Mouse (Mus musculus) CD4-positive helper T cell, adult 2 months (primary cell): ENCODE data around the gene Crb2.
A peak's percentile ranks its signal among the peaks of the same experiment; 100 is the strongest.

Source experiments
- DNase-seq: peaks from one replicate; pipeline ENCODE4 v3.0.0-alpha.2; 2012; ENCODE audit warnings: low read depth, missing footprints, low spot score

Crb2 gene

GRCm38 (mm10) chr2:37766027-37766761, 9.9 kb upstream of the Crb2 start:
- no peak for DNase-seq

GRCm38 (mm10) chr2:37767080-37767547, 8.9 kb upstream of the Crb2 start:
- DNase-seq, result no peak

GRCm38 (mm10) chr2:37767739-37768138, 8.3 kb upstream of the Crb2 start:
- no peak for DNase-seq

- DNase-seq, result no peak
Observed at GRCm38 (mm10) chr2:37768903-37769302, 7.1 kb upstream of the Crb2 start.

GRCm38 (mm10) chr2:37769793-37770192, 6.3 kb upstream of the Crb2 start:
- no peak for DNase-seq

GRCm38 (mm10) chr2:37771618-37772285, 4.3 kb upstream of the Crb2 start:
- peak; percentile 84 for DNase-seq

- DNase-seq, result no peak
Observed at GRCm38 (mm10) chr2:37774571-37774970, 1.5 kb upstream of the Crb2 start.

- no peak for DNase-seq
Observed at GRCm38 (mm10) chr2:37776611-37777411, 762 bp downstream of the Crb2 start.

GRCm38 (mm10) chr2:37777958-37778720, 2.1 kb downstream of the Crb2 start:
- no peak for DNase-seq

- no peak for DNase-seq
Observed at GRCm38 (mm10) chr2:37780270-37780929, 4.4 kb downstream of the Crb2 start.

- DNase-seq, result no peak
Observed at GRCm38 (mm10) chr2:37781421-37781820, 5.4 kb downstream of the Crb2 start.

- no peak for DNase-seq
Observed at GRCm38 (mm10) chr2:37782002-37782401, 6.0 kb downstream of the Crb2 start.

- DNase-seq, result no peak
Observed at GRCm38 (mm10) chr2:37784473-37784872, 8.4 kb downstream of the Crb2 start.

- no peak for DNase-seq
Observed at GRCm38 (mm10) chr2:37786461-37786860, 10.4 kb downstream of the Crb2 start.

- DNase-seq, result no peak
Observed at GRCm38 (mm10) chr2:37788176-37788962, 12.3 kb downstream of the Crb2 start.

- no peak for DNase-seq
Observed at GRCm38 (mm10) chr2:37789029-37789428, 13.0 kb downstream of the Crb2 start.

- no peak for DNase-seq
Observed at GRCm38 (mm10) chr2:37789995-37790394, 13.9 kb downstream of the Crb2 start.

- no peak for DNase-seq
Observed at GRCm38 (mm10) chr2:37790738-37791137, 14.7 kb downstream of the Crb2 start.

GRCm38 (mm10) chr2:37791340-37791739, 15.3 kb downstream of the Crb2 start:
- no peak for DNase-seq

- no peak for DNase-seq
Observed at GRCm38 (mm10) chr2:37796021-37796420, 20.0 kb downstream of the Crb2 start.
